Mouse (Mus musculus): ENCODE measurements around the gene Cmklr1. TPM values are rescaled to one million over a fixed set of nuclear protein-coding genes. Genes with fewer than 3 reads are reported as not detected.

The Cmklr1 gene
- polyA plus RNA-seq, 1 experiment from 2014 or later = 3.3 TPM

DNA sequence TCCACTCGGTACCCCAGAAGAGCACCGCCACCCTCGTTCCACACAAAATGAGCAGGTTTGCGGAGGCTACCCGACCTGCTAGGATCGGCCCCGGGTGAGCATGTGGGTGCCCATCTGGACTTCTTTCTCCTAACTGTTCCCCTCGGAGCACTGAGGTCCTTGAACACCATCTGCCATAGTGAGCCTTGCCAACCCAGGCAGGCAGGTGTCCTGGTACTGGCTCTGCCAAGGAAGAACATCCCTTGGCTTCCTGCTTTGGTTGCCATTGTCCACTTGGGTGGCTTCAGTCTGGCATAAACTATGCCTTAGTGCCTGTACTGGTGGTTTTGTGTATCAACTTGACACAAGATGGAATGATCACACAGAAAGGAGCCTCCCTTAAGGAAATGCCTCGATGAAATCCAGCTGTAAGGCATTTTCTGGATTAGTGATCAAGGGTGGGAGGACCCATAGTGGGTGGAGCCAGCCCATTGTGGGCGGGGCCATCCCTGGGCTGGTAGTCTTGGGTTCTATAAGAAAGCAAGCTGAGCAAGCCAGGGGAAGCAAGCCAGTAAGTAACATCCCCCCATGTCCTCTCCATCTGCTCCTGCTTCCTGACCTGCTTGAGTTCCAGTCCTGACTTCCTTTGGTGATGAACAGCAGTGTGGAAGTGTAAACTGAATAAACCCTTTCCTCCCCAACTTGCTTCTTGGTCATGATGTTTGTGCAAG, 28.7 kb upstream of the Cmklr1 start:
- no peak for DNase-seq (ENCODE audit: low spot score)
- H3K36me3 ChIP-seq = no peaks in the 10 kb centered on the region
- no peaks in the 10 kb centered on the region for H3K4me1 ChIP-seq
- no peak overlapping the region for H3K4me3 ChIP-seq
- H3K9me3 ChIP-seq = no peaks in the 10 kb centered on the region
- no peaks in the 10 kb centered on the region for H3K27me3 ChIP-seq (ENCODE audit: insufficient read depth, poor library complexity, severe bottlenecking)
- WGBS = 82% methylated on average over 10 of the region's 10 CpGs
- no peak overlapping the region for H3K27ac ChIP-seq

DNA sequence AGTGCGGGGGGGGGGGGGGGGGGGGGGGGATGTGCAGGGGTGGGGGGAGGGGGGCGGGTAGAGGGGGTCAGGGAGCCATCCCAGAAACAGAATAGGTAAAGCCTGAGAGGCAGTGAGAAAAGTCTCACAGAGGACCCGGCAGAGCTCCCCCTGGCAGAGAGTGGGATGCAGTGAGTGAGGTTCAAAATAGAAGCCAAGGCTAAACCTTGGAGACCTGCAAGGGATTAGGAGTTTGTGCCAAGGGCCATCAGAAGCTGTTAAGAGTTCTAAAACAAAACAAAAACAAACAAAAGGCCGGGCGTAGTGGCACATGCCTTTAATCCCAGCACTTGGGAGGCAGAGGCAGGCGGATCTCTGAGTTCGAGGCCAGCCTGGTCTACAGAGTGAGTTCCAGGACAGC, 27.3 kb upstream of the Cmklr1 start:
- Histone ChIP-seq H3K4me1 (no peaks in the 10 kb centered on the region; the same call in 1 of the 2 replicates), H3K9me3 (no peaks in the 10 kb centered on the region), H3K36me3 (no peaks in the 10 kb centered on the region), H3K27me3 (ENCODE audit: insufficient read depth, poor library complexity, severe bottlenecking) (no peaks in the 10 kb centered on the region), H3K4me3 (no peak overlapping the region), H3K27ac (no peak overlapping the region)
- no peak for DNase-seq (ENCODE audit: low spot score)
- WGBS = 69% methylated on average over 6 of the region's 7 CpGs

DNA sequence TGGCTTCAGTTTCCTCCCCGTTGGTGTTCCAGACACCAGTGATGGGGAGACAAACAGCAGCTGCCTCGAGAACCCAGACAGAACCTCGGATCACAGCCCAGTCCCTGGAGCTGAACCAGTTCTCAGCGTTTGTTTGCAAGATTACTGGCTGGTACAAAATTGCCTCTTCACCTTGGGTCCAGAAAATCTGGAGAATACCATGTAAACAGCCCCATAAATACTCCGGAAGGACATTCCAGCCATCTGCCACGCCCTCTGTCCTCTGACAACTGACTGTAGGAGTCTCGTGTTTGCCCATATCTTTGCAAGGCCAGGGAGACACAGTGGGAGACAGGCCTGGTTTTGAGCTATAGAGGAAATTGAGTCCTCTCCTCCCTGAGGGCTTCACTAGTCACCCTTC, 24.6 kb upstream of the Cmklr1 start:
- Histone ChIP-seq H3K36me3 (no peaks in the 10 kb centered on the region), H3K27ac (no peak overlapping the region), H3K4me1 (no peaks in the 10 kb centered on the region; the same call in 1 of the 2 replicates), H3K9me3 (no peaks in the 10 kb centered on the region), H3K4me3 (no peak overlapping the region), H3K27me3 (ENCODE audit: insufficient read depth, poor library complexity, severe bottlenecking) (no peaks in the 10 kb centered on the region)
- 70% methylated on average over 7 of the region's 7 CpGs for WGBS
- no peak for DNase-seq (ENCODE audit: low spot score)

DNA sequence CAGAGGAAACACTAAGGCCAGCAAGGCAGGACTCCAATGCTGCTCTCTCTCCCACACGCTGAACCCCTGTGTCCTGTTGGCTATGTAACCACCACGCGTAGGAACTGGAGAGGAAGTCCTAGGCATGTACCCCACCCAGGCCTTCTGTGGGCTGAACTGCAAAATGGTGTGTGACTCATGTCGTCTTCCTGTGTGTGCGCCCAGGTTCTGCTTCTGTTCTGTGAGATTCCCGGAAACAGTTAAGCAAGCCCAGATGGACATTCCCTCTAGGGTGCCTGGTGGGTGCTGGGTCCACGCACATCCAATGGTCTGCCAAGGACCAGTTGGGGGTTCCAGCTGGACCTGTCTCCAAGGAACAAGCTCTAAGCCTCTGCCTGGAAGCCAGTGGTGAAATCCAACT, 22.2 kb upstream of the Cmklr1 start:
- no peaks in the 10 kb centered on the region for H3K27me3 ChIP-seq (ENCODE audit: insufficient read depth, poor library complexity, severe bottlenecking)

DNA sequence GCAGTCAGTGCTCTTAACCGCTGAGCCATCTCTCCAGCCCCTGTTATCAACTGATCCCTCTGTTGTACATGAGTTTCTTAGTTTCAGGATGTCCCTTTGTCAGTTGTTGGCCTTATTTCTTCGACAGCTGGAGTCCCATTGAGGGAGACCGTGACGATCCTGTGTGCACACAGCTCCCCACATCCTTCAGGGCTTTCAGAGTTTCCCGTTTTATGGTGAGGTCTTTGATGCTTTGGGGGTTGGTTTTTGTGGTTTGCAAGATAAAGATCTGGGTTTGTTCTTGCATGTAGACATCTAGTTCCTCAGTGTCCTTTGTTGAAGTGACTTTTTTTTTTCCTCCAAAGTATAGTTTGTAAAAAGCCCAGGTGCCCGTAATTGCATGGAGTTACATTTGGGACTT, 20.4 kb upstream of the Cmklr1 start:
- Histone ChIP-seq H3K36me3 (no peaks in the 10 kb centered on the region), H3K4me3 (no peak overlapping the region), H3K27ac (no peak overlapping the region), H3K27me3 (ENCODE audit: insufficient read depth, poor library complexity, severe bottlenecking) (no peaks in the 10 kb centered on the region), H3K9me3 (no peaks in the 10 kb centered on the region), H3K4me1 (no peaks in the 10 kb centered on the region; the same call in 1 of the 2 replicates)
- 78% methylated on average over 6 of the region's 6 CpGs for WGBS
- no peak for DNase-seq (ENCODE audit: low spot score)

More for the DNA sequence above, 22.2 kb upstream of the Cmklr1 start:
- no peak overlapping the region for H3K27ac ChIP-seq
- H3K4me3 ChIP-seq = no peak overlapping the region
- no peaks in the 10 kb centered on the region; the same call in 1 of the 2 replicates for H3K4me1 ChIP-seq
- no peak for DNase-seq (ENCODE audit: low spot score)
- 70% methylated on average over 7 of the region's 7 CpGs for WGBS
- H3K9me3 ChIP-seq = no peaks in the 10 kb centered on the region
- no peaks in the 10 kb centered on the region for H3K36me3 ChIP-seq

DNA sequence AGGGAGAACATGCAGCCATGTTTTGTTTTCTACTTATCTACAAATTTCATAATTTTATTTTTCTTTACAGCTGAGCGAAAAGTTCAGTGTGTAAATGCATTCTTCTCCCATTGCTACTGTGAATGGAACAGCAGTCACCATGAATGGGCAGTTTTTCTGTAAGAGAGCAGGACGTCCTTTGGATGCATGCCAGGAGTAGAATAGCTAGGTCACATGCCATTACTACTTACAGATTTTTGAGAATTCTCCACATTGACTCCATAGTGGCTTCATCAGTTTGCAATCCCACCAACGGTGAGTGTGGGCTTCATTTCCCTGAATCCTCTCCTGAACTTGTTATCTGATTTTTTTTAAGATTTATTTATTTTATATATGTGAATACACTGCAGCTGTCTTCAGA, 19.9 kb upstream of the Cmklr1 start:
- no peak for DNase-seq (ENCODE audit: low spot score)
- no peaks in the 10 kb centered on the region for H3K36me3 ChIP-seq
- no peaks in the 10 kb centered on the region for H3K9me3 ChIP-seq
- 65% methylated on average over 3 of the region's 3 CpGs for WGBS
- H3K27ac ChIP-seq = no peak overlapping the region
- no peaks in the 10 kb centered on the region for H3K27me3 ChIP-seq (ENCODE audit: insufficient read depth, poor library complexity, severe bottlenecking)
- H3K4me3 ChIP-seq = no peak overlapping the region
- no peaks in the 10 kb centered on the region; the same call in 1 of the 2 replicates for H3K4me1 ChIP-seq

DNA sequence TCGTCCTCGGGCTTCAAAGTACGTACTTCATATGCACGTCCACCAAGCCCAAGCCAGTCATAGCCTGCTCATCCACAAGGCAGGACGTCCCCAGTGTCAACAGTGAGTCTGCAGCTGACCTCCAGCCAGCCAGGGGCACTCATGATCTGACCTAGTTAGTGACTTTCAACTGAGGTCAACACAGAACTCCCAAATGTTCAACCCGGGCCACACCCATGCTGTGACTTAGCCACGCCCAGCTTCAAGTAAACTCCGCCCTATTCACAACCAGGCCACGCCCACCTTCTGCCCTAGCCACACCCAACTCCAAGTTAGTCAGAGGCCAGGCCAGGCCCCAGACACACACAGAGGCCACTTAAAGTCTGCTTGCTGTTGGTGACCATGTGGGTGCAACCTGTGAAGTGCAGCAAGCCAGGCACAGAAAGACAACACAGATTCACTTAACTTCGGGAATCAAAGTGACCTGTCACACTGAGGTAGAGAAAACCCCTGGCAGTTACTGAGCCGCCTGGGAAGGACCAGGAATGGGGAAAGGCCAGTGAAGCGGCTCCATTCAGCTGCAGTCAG, 14.5 kb upstream of the Cmklr1 start:
- Histone ChIP-seq H3K9me3 (no peaks in the 10 kb centered on the region; the same call in 1 of the 2 replicates), H3K4me3 (no peak overlapping the region), H3K27ac (no peak overlapping the region), H3K36me3 (no peaks in the 10 kb centered on the region), H3K4me1 (no peaks in the 10 kb centered on the region), H3K27me3 (ENCODE audit: insufficient read depth, poor library complexity, severe bottlenecking) (no peaks in the 10 kb centered on the region; the same call in 1 of the 2 replicates)
- no peak for DNase-seq (ENCODE audit: low spot score)
- 64% methylated on average over 12 of the region's 12 CpGs for WGBS

DNA sequence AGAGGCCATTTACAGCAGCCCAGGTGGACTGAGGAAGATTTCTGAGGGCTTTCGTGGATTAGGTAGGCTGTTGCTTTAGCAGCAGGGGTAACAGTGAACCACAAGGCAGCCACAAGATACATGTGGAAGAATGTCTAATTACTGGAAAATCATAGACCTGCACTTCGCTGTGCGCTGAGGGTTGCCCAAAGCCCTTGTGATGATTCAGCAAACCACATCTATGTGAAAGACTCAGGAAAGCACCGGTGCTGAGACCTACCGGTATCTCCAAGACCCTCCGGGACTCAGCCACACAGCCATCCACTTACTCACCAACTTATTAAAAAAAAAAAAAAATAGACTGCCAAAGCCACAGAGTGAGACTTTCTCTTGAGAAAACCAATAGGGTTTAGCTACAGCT, 13.9 kb upstream of the Cmklr1 start:
- Histone ChIP-seq H3K9me3 (no peaks in the 10 kb centered on the region; the same call in 1 of the 2 replicates), H3K4me3 (no peak overlapping the region), H3K27me3 (ENCODE audit: insufficient read depth, poor library complexity, severe bottlenecking) (no peaks in the 10 kb centered on the region; the same call in 1 of the 2 replicates), H3K4me1 (no peaks in the 10 kb centered on the region), H3K27ac (no peak overlapping the region), H3K36me3 (no peaks in the 10 kb centered on the region)
- whole genome bisulfite sequencing = 87% methylated on average over 6 of the region's 6 CpGs
- no peak for DNase-seq (ENCODE audit: low spot score)

DNA sequence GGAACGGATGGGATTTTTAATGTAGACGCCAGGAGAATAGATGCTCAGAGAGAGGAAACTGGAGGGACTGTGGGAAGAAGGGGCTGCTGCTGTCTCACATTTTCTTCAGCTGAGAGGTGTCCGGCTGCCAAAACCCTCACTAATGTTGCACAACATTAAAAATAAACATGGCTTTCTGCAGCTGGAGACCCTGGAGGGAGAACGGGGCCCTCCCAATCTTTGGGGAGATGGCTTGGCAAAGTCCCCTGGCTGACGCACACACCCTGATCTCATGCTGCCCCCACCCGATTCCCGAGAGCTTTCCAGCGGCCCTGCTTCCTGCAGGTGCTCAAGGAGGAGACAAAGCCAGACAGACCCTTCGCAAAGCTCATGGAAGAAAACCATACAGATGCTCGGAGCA, 10.6 kb upstream of the Cmklr1 start:
- 71% methylated on average over 10 of the region's 10 CpGs for WGBS
- no peak overlapping the region for H3K27ac ChIP-seq
- no peaks in the 10 kb centered on the region for H3K36me3 ChIP-seq
- no peaks in the 10 kb centered on the region for H3K4me1 ChIP-seq
- no peaks in the 10 kb centered on the region; the same call in 1 of the 2 replicates for H3K27me3 ChIP-seq (ENCODE audit: insufficient read depth, poor library complexity, severe bottlenecking)
- DNase-seq (ENCODE audit: low spot score) = no peak
- no peaks in the 10 kb centered on the region; the same call in 1 of the 2 replicates for H3K9me3 ChIP-seq
- H3K4me3 ChIP-seq = no peak overlapping the region

DNA sequence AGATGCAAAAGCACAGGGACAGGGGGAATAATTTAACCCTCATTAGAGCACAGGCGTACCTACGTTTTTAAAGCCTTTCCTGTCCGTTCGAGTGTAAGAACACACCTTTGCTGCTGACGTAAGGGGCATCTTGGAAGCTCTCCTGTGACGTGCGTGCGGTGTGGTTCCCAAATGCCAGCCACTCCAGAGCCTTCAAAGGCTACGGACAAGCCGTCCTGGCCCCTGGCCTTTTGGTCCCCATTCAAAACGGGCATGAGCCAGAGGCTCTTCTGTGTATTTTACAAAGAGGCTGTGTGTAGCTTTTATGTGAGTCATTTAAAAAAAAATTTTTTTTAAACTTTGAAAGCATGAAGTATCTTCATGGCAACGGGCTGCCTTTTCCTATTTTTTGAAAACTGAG, 4.6 kb upstream of the Cmklr1 start:
- no peaks in the 10 kb centered on the region for H3K9me3 ChIP-seq
- DNase-seq (ENCODE audit: low spot score) = no peak
- peaks cover 20% of the 10 kb centered on the region for H3K27me3 ChIP-seq (ENCODE audit: insufficient read depth, poor library complexity, severe bottlenecking)
- WGBS = 81% methylated on average over 12 of the region's 12 CpGs
- H3K36me3 ChIP-seq = no peaks in the 10 kb centered on the region
- no peak overlapping the region for H3K4me3 ChIP-seq
- H3K27ac ChIP-seq = no peak overlapping the region
- peaks cover 21% of the 10 kb centered on the region for H3K4me1 ChIP-seq

DNA sequence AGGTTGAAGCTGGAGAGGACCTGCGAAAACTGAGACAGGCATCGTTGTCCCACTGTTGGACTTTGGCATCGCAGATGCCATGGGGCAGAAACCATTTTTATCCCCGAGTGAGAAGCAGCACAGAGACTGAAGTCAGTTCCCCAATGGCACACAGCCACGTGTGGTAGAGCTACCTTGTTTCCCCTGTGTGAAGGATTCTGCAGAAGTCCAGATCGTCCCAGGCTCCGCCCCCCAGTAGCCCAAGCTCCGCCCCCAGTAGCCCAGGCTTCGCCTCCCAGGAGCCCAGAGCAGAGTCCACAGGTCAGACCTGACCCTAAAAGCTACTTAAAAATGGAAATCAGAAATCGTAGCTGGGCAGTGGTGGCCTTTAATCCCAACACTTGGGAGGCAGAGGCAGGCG, 4.0 kb upstream of the Cmklr1 start:
- DNase-seq (ENCODE audit: low spot score) = no peak
- H3K4me3 ChIP-seq = no peak overlapping the region
- H3K36me3 ChIP-seq = no peaks in the 10 kb centered on the region
- 76% methylated on average over 11 of the region's 11 CpGs for WGBS
- H3K27me3 ChIP-seq (ENCODE audit: insufficient read depth, poor library complexity, severe bottlenecking) = peaks cover 24% of the 10 kb centered on the region
- peaks cover 25% of the 10 kb centered on the region for H3K4me1 ChIP-seq
- no peak overlapping the region for H3K27ac ChIP-seq
- H3K9me3 ChIP-seq = no peaks in the 10 kb centered on the region

DNA sequence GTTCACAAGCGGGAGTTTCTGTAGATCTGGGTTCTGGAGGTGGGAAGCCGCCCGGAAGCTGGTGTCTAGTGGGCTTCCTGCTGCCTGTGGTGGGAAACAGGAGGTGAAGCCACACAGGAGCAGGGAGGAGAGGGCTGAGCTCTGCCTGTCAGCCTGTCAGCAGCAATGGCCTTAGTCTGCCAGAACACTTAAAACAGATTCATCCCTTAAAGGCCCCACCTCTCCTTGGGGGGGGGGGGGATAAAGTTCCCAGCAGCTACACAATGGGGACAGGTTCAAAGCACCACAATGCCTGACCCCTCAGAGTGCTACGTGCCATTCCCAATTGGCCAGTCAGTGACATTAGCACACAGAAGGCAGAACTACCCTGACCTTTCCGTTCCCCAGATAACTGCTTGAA, 2.0 kb upstream of the Cmklr1 start:
- peaks cover 42% of the 10 kb centered on the region for H3K27me3 ChIP-seq (ENCODE audit: insufficient read depth, poor library complexity, severe bottlenecking)
- no peaks in the 10 kb centered on the region for H3K9me3 ChIP-seq
- H3K36me3 ChIP-seq = no peaks in the 10 kb centered on the region
- no peak overlapping the region for H3K4me3 ChIP-seq
- no peak overlapping the region for H3K27ac ChIP-seq
- no peak for DNase-seq (ENCODE audit: low spot score)
- WGBS = 19% methylated on average over 5 of the region's 5 CpGs
- peaks cover 36% of the 10 kb centered on the region for H3K4me1 ChIP-seq

DNA sequence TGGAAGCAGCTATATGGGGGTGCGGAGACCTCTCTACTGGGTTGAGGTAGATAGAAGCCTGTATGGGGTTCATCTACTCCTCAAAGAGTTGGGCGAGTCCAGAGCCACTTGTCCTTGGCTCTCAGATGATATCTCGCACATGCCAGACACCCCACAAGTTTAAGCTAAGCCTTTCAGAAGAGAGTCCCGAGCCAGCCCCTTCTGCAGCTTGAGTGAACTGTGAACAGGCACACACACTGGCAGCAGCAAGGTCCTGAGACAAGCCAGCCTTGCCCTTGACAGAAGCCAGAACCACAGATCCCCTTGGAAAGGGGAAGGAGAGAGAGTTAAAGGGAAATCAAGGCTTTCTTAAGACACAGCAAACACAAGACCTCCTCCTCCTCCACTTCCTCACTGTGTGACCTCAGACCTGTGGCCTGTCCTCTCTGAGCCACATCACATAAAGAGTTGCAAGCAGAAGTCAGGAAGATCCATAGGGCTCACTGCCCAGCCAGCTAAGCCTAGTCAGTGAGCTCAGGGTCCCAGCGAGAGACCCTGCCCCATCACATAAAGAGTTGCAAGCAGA, 1.5 kb downstream of the Cmklr1 start:
- H3K9me3 ChIP-seq = no peaks in the 10 kb centered on the region
- H3K4me3 ChIP-seq = 0 out of 2 replicates have a peak overlapping the region, but pooled peaks have one; percentile 9
- no peaks in the 10 kb centered on the region for H3K36me3 ChIP-seq
- H3K27me3 ChIP-seq (ENCODE audit: insufficient read depth, poor library complexity, severe bottlenecking) = peaks cover 68% of the 10 kb centered on the region
- 58% methylated on average over 5 of the region's 5 CpGs for WGBS
- peaks cover 41% of the 10 kb centered on the region for H3K4me1 ChIP-seq
- no peak overlapping the region for H3K27ac ChIP-seq
- DNase-seq (ENCODE audit: low spot score) = no peak

All from heart, embryonic 10.5 days (tissue).